Mouse (Mus musculus) cortical plate, adult 2 months (tissue): ENCODE measurements around the gene Plin1.

Source experiments
- CTCF ChIP-seq: fragments of 200-500 bp; IDR thresholded peaks from 2 replicates; pipeline ENCODE4 v1.5.1; 2011; ENCODE audit warnings: mild to moderate bottlenecking, control low read depth, low read length; ENCODE audit not compliant: insufficient read depth; ENCODE audit errors: extremely low read depth
- POLR2A ChIP-seq: fragments of 200-500 bp; IDR thresholded peaks from 2 replicates; pipeline ENCODE4 v1.6.1; 2011; ENCODE audit warnings: mild to moderate bottlenecking, low read length, control low read depth; ENCODE audit not compliant: insufficient read depth; ENCODE audit errors: extremely low read depth

DNA sequence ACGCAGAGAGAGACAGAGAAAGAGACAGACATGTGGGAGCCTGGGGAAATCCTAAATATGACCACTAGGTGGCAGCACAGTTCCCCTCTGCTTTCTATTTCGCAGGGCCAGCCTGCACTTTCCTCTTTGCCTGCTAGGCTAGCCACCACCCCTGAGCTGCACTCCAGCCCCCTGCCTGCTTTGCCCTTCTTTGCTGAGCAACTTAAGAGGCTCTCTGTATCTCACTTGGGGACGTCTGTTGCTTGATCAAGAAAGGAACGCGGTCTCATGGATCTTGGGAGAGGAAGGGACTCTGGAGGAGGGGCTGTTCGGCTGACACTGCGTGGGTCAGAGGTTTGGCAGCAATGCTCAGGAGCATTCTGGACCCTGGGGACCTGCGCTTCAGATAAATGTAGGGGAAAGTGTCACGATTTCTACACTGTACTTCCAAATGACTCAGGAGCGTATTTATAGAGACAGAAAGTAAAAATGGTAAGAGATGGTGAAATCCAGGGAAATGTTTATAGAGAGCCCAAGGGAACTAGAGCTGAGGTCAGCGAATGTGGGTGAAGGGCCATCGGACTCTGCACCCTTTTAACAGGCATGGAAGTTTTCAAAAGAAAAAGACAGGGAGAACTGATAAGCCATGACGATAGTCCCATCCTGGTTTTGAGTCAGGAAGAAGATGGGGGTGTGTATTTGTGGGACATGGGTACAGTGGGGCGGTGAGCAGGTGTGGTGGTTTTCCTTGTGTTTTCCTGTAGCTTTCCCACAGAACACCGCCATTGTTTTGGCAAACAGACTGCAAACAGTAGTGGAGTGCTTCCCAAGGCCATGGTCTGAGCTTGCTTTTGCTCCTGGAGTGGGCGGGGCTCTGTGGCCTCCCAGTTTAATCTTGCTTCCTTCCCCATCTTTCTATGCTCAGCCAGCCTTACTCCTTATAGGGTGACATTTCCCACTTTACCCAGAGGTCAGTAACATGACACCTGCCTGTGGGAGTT lies 48.2 kb upstream of the Plin1 start:
- TF ChIP-seq POLR2A (no peak), CTCF (peak; percentile 84)
